Mouse (Mus musculus) neutrophil, adult 65 days (primary cell): ENCODE results near the gene Bap1. TPM values are rescaled to one million over a fixed set of nuclear protein-coding genes. Genes with fewer than 3 reads are reported as not detected.

ENCODE experiments used
- total RNA-seq: library from RNA; stranded (reverse); gene quantifications from 2 replicates; pipeline ENCODE4 v1.2.4, GENCODE M21; 2023

Gene Bap1
- total RNA-seq, result 80.9 and 101 TPM in 2 replicates

DNA sequence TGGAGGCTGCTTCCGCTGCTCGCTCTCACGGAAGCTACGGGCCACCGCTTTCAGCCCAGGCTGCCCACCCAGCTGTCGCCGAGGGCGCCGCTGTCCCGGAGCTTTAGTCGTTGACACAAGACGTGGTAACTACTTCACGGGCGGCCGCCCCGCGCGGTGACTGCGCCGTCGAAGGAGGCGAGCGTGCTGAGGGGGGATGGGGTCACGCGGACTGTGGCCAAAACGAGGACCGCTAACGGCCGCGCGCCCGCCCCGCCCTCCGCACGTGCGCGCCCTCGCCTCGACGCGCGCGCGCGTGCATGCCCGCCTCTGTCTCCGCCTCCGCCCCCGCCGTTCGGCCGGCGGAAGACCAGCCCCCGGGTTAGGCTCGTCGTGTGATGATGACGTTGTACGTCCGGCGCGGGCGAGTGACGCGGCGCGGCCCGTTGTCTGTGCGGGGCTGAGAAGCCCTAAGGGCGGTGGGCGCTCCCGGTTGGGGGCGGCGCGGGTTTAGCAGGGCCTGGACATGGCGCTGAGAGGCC lies at the start of gene Bap1, which contains the start of gene Phf7:
Gene Bap1 (plus strand): TSS at position 367 of the 521 bp plus-strand sequence.
Gene Phf7 (minus strand): TSS at position 234 of the 521 bp plus-strand sequence.

GRCm38 (mm10) chr14:31208084-31208483 lies 43.2 kb upstream of the Bap1 start, which contains the start of gene Tnnc1:
TSS of gene Tnnc1 (plus strand) at chr14:31208312.

DNA sequence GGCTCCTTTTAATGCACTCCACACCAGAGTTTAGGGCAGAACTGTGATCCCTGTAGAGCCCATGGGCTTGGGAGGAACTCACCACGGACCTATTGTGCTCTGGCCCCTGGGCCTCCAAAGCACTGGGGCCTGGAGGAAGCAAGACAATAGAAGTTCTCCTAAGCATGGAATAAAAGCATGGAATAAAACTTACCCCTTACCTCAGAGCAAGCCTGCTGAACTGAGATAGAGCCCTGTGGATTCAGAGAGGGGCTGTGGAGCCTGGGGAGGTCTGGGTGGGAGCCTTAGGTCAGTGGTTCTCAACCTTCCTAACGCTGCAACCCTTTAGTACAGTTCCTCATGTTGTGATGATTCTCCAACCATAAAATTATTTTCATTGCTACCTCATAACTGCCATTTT lies 34.4 kb upstream of the Bap1 start, which contains the start of gene Nisch:
Gene Nisch (minus strand): TSS at position 101 of the 400 bp plus-strand sequence.

GRCm38 (mm10) chr14:31217666-31218065 lies 33.6 kb upstream of the Bap1 start, which contains the start of gene Sema3g:
TSS of gene Sema3g (plus strand) at chr14:31217860.

Other genes starting within 250 kb of the Bap1 start
- 59.1 and 72.8 TPM in 2 replicates for gene Spcs1, start 249.8 kb upstream of the Bap1 start, total RNA-seq
- 42.1 and 50.9 TPM in 2 replicates for gene Pbrm1, start 232.3 kb upstream of the Bap1 start, total RNA-seq
- 49.8 and 60.7 TPM in 2 replicates for gene Gnl3, start 232.3 kb upstream of the Bap1 start, total RNA-seq
- gene Smim4, start 122.5 kb upstream of the Bap1 start, total RNA-seq, result 42.6 and 43.8 TPM in 2 replicates
- 8.7 and 10.4 TPM in 2 replicates for gene Nt5dc2, start 120.4 kb upstream of the Bap1 start, total RNA-seq
- 5.0 and 10.1 TPM in 2 replicates for gene Stab1, start 82.8 kb upstream of the Bap1 start, total RNA-seq
- gene Tnnc1, start 43.1 kb upstream of the Bap1 start, total RNA-seq, result 1.4 and 1.9 TPM in 2 replicates
- 266 and 358 TPM in 2 replicates for gene Nisch, start 34.5 kb upstream of the Bap1 start, total RNA-seq
- gene Sema3g, start 33.6 kb upstream of the Bap1 start, total RNA-seq, result 0.39 and 0.69 TPM in 2 replicates
- gene Phf7, start 133 bp upstream of the Bap1 start, total RNA-seq, result 4.2 and 5.3 TPM in 2 replicates
- not detected in 2 replicates for gene Dnah1, start 72.4 kb downstream of the Bap1 start, total RNA-seq
- 23.6 and 31.5 TPM in 2 replicates for gene Capn7, start 85.2 kb downstream of the Bap1 start, total RNA-seq
- gene Sh3bp5, start 184.6 kb downstream of the Bap1 start, total RNA-seq, result 116 and 118 TPM in 2 replicates
- gene Eaf1, start 242.9 kb downstream of the Bap1 start, total RNA-seq, result 50.2 and 62.8 TPM in 2 replicates
- 67.6 and 85.9 TPM in 2 replicates for gene Mettl6, start 243.6 kb downstream of the Bap1 start, total RNA-seq